Mouse (Mus musculus): ENCODE measurements around the gene Gm30302. TPM values are rescaled to one million over a fixed set of nuclear protein-coding genes. Genes with fewer than 3 reads are reported as not detected.

The Gm30302 gene
- 0.31 TPM for polyA plus RNA-seq (2014; fragmentation: Illumina TruSeq; extraction: RNeasy Lipid Tissue Mini Kit (QIAGEN cat#74804); ENCODE audit: low read depth, low replicate concordance)

DNA sequence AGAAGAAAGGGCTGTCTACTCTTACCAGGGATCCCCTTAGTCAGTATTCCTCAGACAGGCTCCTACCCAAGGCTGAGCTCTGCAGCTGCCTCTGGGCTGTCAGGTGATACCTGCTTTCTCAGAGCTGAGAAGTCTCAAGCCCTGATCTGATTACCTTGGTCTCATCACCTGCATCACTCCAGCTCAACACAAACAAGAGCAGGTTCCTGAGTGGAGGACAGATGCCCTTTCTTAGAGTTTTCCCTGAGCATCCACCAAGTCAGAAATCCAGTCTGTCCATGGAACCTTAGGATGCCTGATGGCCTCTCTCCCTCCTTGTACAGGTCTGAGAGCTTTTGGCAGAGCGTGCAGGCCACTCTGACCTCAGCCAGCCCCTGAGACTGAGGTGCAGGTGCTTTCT lies at the start of gene Gm30302:
Gene Gm30302 (minus strand): TSS at position 101 of the 400 bp plus-strand sequence.

Other genes starting within 250 kb of the Gm30302 start
- 1.7 TPM for gene Omd, start 216.5 kb downstream of the Gm30302 start, polyA plus RNA-seq (2014; fragmentation: Illumina TruSeq; extraction: RNeasy Lipid Tissue Mini Kit (QIAGEN cat#74804); ENCODE audit: low read depth, low replicate concordance)
- 119 TPM for gene Ogn, start 191.0 kb downstream of the Gm30302 start, polyA plus RNA-seq (2014; fragmentation: Illumina TruSeq; extraction: RNeasy Lipid Tissue Mini Kit (QIAGEN cat#74804); ENCODE audit: low read depth, low replicate concordance)
- gene Cenpp, start 146.2 kb downstream of the Gm30302 start, polyA plus RNA-seq (2014; fragmentation: Illumina TruSeq; extraction: RNeasy Lipid Tissue Mini Kit (QIAGEN cat#74804); ENCODE audit: low read depth, low replicate concordance), result 4.2 TPM
- gene Nol8, start 145.9 kb downstream of the Gm30302 start, polyA plus RNA-seq (2014; fragmentation: Illumina TruSeq; extraction: RNeasy Lipid Tissue Mini Kit (QIAGEN cat#74804); ENCODE audit: low read depth, low replicate concordance), result 10.6 TPM
- gene Iars, start 116.9 kb downstream of the Gm30302 start, polyA plus RNA-seq (2014; fragmentation: Illumina TruSeq; extraction: RNeasy Lipid Tissue Mini Kit (QIAGEN cat#74804); ENCODE audit: low read depth, low replicate concordance), result 36.2 TPM